Mouse (Mus musculus) regulatory T cell (primary cell): ENCODE data around the gene Ugt1a6a.
"Not testable (repeated sequence)": the region's sequence is repeated elsewhere in the genome, so short reads cannot be mapped to it uniquely, and the experiment has no call there.

Source experiments
- in situ Hi-C: fragments of 300-600 bp; cut with MboI, MseI; formaldehyde crosslinking; loops from one replicate; pipeline ENCODE4 v1.15.1; 2025; ENCODE audit warnings: high pct_unique_total_duplicates

Ugt1a6a gene

GRCm38 (mm10) chr1:88206843-88207479, 72.4 kb downstream of the Ugt1a6a start:
- in situ Hi-C loops: loop anchor here (5.0 to 10.0 kb wide), 2 partner anchors 112 to 635 kb away; partner anchors contain the start of genes Ngef and Ugt1a7c

- in situ Hi-C loops: no loop called here
Observed at GRCm38 (mm10) chr1:88211812-88212211, 77.2 kb downstream of the Ugt1a6a start, which contains the start of gene Ugt1a1. Gene Ugt1a1 (plus strand): TSS chr1:88211959.

- in situ Hi-C loops: no loop called here
Observed at GRCm38 (mm10) chr1:88212341-88213045, 77.9 kb downstream of the Ugt1a6a start.

GRCm38 (mm10) chr1:88213061-88213460, 78.5 kb downstream of the Ugt1a6a start:
- in situ Hi-C loops: no loop called here

- in situ Hi-C loops: no loop called here
Observed at GRCm38 (mm10) chr1:88213766-88214461, 79.3 kb downstream of the Ugt1a6a start.

GRCm38 (mm10) chr1:88214462-88214952, 79.9 kb downstream of the Ugt1a6a start:
- in situ Hi-C loops: no loop called here

GRCm38 (mm10) chr1:88215466-88216380, 81.1 kb downstream of the Ugt1a6a start:
- in situ Hi-C loops: no loop called here

DNA sequence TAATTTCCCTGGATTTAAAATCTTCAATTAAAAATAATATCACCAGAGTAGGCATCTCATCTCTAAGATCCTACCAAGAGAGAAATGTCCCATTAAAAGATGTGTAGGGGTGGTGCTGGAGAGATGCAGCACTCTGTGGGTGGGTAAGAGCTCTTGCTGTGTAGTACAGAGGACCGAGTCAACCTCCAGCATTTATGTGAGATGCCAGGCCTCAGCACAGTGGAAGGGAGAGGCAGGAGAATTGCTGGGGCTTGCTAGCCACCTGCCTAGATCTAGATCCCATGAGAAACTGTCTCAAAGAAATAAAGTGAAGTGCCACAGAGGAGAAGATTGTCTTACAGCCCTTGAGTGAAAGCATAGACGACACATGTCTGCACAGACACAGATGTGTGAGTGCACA, 81.9 kb downstream of the Ugt1a6a start:
- in situ Hi-C loops: no loop called here

GRCm38 (mm10) chr1:88217144-88217543, 82.5 kb downstream of the Ugt1a6a start:
- in situ Hi-C loops: no loop called here

- in situ Hi-C loops: no loop called here
Observed at GRCm38 (mm10) chr1:88217576-88217975, 83.0 kb downstream of the Ugt1a6a start.

DNA sequence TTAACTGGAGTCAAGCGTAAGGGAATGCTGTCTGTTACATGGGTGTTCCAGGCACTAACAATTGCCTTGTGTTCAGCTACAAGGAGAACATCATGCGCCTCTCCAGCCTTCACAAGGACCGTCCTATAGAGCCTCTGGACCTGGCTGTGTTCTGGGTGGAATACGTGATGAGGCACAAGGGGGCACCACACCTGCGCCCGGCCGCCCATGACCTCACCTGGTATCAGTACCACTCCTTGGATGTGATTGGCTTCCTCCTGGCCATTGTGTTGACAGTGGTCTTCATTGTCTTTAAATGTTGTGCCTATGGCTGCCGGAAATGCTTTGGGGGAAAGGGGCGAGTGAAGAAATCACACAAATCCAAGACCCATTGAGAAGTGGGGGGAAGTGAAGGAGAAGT, 83.4 kb downstream of the Ugt1a6a start:
- in situ Hi-C loops: no loop called here

- in situ Hi-C loops: no loop called here
Observed at GRCm38 (mm10) chr1:88218591-88218990, 84.0 kb downstream of the Ugt1a6a start.

- in situ Hi-C loops: no loop called here
Observed at GRCm38 (mm10) chr1:88219054-88219453, 84.4 kb downstream of the Ugt1a6a start.

GRCm38 (mm10) chr1:88220336-88220735, 85.7 kb downstream of the Ugt1a6a start:
- in situ Hi-C loops: no loop called here

GRCm38 (mm10) chr1:88222216-88222615, 87.6 kb downstream of the Ugt1a6a start:
- in situ Hi-C loops: no loop called here

DNA sequence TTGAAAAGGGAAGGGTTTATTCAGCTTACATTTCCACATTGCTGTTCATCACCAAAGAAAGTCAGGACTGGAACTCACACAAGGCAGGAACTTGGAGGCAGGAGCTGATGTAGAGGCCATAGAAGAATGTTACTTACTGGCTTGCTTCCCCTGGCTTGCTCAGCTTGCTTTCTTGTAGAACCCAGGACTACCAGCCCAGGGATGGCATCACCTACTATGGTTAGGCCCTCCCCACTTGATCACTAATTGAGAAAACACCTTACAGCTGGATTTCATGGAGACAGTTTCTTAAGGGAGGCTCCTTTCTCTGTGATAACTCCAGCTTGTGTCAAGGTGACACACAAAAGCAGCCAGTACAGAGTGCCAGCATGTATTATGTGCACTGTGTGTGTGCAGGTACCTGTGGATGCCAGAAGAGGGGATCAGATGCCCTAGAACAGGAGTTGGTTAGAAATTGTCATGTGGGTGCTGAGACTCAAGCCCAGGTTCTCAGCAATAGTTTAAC, 88.5 kb downstream of the Ugt1a6a start:
- in situ Hi-C loops: not testable (repeated sequence)

GRCm38 (mm10) chr1:88223591-88223990, 89.0 kb downstream of the Ugt1a6a start:
- in situ Hi-C loops: no loop called here

DNA sequence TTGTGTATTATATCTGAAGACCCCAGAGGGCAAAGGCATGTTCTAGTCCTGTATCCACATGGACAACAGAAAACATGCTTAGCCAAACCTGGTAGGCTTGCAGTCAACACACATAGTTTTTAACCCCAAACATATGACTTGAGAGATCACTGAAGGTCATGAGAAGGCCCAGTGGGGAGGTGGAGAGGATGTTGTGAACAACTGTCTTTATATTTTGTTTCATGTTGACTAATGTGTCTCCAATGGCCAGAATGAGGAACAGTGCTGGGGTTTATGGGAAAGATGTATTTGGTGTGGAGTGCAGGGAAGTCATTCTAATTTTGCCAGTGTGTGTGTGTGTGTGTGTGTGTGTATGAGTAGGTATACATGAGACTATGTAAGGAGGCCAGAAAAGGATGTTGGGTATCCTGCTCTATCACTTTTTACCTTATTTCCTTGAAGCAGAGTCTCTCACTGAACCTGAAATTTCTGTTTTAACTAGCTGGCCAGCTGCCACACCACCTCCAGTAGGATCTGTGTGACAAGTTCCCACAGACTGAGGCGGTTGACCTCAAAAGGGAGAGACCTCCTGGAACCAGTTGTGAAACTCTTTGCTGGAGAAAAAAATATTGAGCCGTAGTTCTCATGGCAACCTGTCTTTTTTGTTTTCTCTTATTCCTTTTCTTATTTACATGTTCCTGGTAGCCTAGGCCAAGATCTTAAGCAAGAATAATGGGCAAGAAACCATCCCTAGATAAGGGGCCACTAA, 89.6 kb downstream of the Ugt1a6a start:
- in situ Hi-C loops: no loop called here

DNA sequence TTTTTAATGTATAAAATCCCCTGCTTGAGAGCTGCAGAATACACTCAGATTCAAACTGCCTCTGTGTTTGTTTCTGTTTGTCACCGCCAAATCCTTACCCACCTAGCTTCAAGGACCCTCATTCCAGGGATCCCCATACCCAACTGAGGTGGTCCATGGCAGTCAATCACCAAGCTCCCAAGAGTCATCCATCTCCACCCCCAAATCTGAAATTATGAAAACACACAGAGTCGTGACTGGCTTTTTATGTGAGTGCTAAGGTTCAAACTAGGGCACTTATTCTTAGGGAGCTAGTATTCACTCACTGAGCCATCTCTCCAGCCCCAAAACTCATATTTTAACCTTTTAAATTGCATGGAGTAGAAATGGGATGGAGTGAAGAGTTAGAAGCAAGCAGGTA, 90.7 kb downstream of the Ugt1a6a start:
- in situ Hi-C loops: not testable (repeated sequence)

DNA sequence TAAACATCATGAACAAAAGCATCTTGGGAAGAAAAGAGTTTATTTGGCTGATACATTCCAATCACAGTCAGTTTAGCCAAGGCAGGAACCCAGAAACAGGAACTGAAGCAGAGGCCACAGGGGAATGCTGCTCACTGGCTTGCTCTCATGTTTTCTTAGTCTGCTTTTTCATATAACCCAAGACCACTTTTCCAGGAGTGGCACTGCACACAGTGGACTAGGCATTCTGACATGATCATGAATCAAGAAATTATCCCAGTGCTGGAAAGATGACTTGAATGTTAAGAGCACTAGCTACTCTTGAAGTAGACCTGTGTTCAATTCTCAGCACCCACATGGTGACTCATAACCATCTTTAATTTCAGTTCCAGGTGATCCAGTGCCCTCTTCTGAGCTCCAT, 91.1 kb downstream of the Ugt1a6a start:
- in situ Hi-C loops: no loop called here
